Mouse (Mus musculus): ENCODE results near the gene Sec24c. TPM values are rescaled to one million over a fixed set of nuclear protein-coding genes. Genes with fewer than 3 reads are reported as not detected.
"Not testable (repeated sequence)": the region's sequence is repeated elsewhere in the genome, so short reads cannot be mapped to it uniquely, and the experiment has no call there.

Gene Sec24c
- 89.5 and 101 TPM in 2 replicates for polyA plus RNA-seq (2015; fragmentation: Nextera tagmentation; extraction: Ambion mirVana)

GRCm38 (mm10) chr14:20674064-20674833 is at the start of gene Sec24c:
Sec24c (plus strand) TSS chr14:20674308.
- Histone ChIP-seq H3K9ac (peak within 1 kb of the TSS; percentile 73), H3K36me3 (peaks cover 29% of the 10 kb centered on the region), H3K4me3 (peak within 1 kb of the TSS; percentile 77), H3K27me3 (0 out of 2 replicates have a peak, but pooled peaks cover 6% of the 10 kb centered on the region), H3K4me1 (replicated peaks) (peaks cover 23% of the 10 kb centered on the region), H3K4me2 (peak within 1 kb of the TSS; percentile 80), H3K9me3 (no peaks in the 10 kb centered on the region), H3K27ac (replicated peaks) (peak within 1 kb of the TSS; percentile 88)
- ATAC-seq (ENCODE audit: low FRiP score, low read depth), result peak; percentile 98
- WGBS, result under 1% methylated on average over 43 of the region's 43 CpGs

GRCm38 (mm10) chr14:20626447-20626846 is 47.7 kb upstream of the Sec24c start:
- H3K4me2 ChIP-seq, result no peak overlapping the region
- no peak overlapping the region for H3K27ac ChIP-seq (replicated peaks)
- no peak for ATAC-seq (ENCODE audit: low FRiP score, low read depth)
- no peak overlapping the region for H3K4me3 ChIP-seq
- H3K4me1 ChIP-seq (replicated peaks), result no peaks in the 10 kb centered on the region
- no peaks in the 10 kb centered on the region for H3K9me3 ChIP-seq
- WGBS, result 87% methylated on average over 2 of the region's 2 CpGs
- no peak overlapping the region for H3K9ac ChIP-seq
- H3K36me3 ChIP-seq, result no peaks in the 10 kb centered on the region
- H3K27me3 ChIP-seq, result no peaks in the 10 kb centered on the region

- no peak for ATAC-seq (ENCODE audit: low FRiP score, low read depth)
- Histone ChIP-seq H3K36me3 (no peaks in the 10 kb centered on the region), H3K9ac (no peak overlapping the region), H3K27ac (replicated peaks) (no peak overlapping the region), H3K4me1 (replicated peaks) (no peaks in the 10 kb centered on the region), H3K9me3 (no peaks in the 10 kb centered on the region), H3K4me2 (no peak overlapping the region), H3K4me3 (no peak overlapping the region), H3K27me3 (no peaks in the 10 kb centered on the region)
- WGBS, result 80% methylated on average over 3 of the region's 3 CpGs
Measured at GRCm38 (mm10) chr14:20626971-20627370, 47.1 kb upstream of the Sec24c start.

- no peaks in the 10 kb centered on the region for H3K36me3 ChIP-seq
- ATAC-seq (ENCODE audit: low FRiP score, low read depth), result no peak
- H3K4me2 ChIP-seq, result no peak overlapping the region
- H3K4me3 ChIP-seq, result no peak overlapping the region
- no peaks in the 10 kb centered on the region for H3K27me3 ChIP-seq
- no peaks in the 10 kb centered on the region for H3K4me1 ChIP-seq (replicated peaks)
- no peak overlapping the region for H3K9ac ChIP-seq
- WGBS, result 67% methylated on average over 4 of the region's 4 CpGs
- no peak overlapping the region for H3K27ac ChIP-seq (replicated peaks)
- H3K9me3 ChIP-seq, result no peaks in the 10 kb centered on the region
Measured at GRCm38 (mm10) chr14:20631253-20631652, 42.9 kb upstream of the Sec24c start.

GRCm38 (mm10) chr14:20635546-20635945 is 38.6 kb upstream of the Sec24c start:
- WGBS, result 95% methylated on average over 2 of the region's 2 CpGs
- no peak overlapping the region for H3K4me2 ChIP-seq
- H3K27me3 ChIP-seq, result no peaks in the 10 kb centered on the region
- no peak for ATAC-seq (ENCODE audit: low FRiP score, low read depth)
- no peak overlapping the region for H3K9ac ChIP-seq
- peaks cover 15% of the 10 kb centered on the region; the same call in 1 of the 2 replicates for H3K4me1 ChIP-seq (replicated peaks)
- H3K36me3 ChIP-seq, result no peaks in the 10 kb centered on the region
- no peaks in the 10 kb centered on the region for H3K9me3 ChIP-seq
- H3K4me3 ChIP-seq, result no peak overlapping the region
- no peak overlapping the region for H3K27ac ChIP-seq (replicated peaks)

- WGBS, result 94% methylated on average over 3 of the region's 3 CpGs
- H3K4me1 ChIP-seq (replicated peaks), result peaks cover 22% of the 10 kb centered on the region
- H3K4me3 ChIP-seq; H3K4me2 ChIP-seq; ATAC-seq (ENCODE audit: low FRiP score, low read depth); H3K9me3 ChIP-seq; H3K27me3 ChIP-seq; H3K27ac ChIP-seq (replicated peaks); H3K9ac ChIP-seq; H3K36me3 ChIP-seq: not testable (repeated sequence)
Measured at GRCm38 (mm10) chr14:20636968-20637367, 37.1 kb upstream of the Sec24c start.

GRCm38 (mm10) chr14:20637818-20638574 is 36.1 kb upstream of the Sec24c start:
- Histone ChIP-seq H3K4me2 (no peak overlapping the region), H3K27ac (replicated peaks) (no peak overlapping the region), H3K4me3 (no peak overlapping the region), H3K36me3 (no peaks in the 10 kb centered on the region), H3K27me3 (no peaks in the 10 kb centered on the region), H3K4me1 (replicated peaks) (peaks cover 24% of the 10 kb centered on the region), H3K9me3 (no peaks in the 10 kb centered on the region), H3K9ac (no peak overlapping the region)
- WGBS, result 91% methylated on average over 2 of the region's 2 CpGs
- no peak for ATAC-seq (ENCODE audit: low FRiP score, low read depth)

- no peak overlapping the region for H3K27ac ChIP-seq (replicated peaks)
- no peak for ATAC-seq (ENCODE audit: low FRiP score, low read depth)
- WGBS, result 94% methylated on average over 6 of the region's 6 CpGs
- H3K4me1 ChIP-seq (replicated peaks), result peaks cover 24% of the 10 kb centered on the region
- no peaks in the 10 kb centered on the region for H3K36me3 ChIP-seq
- H3K27me3 ChIP-seq, result no peaks in the 10 kb centered on the region
- no peak overlapping the region for H3K9ac ChIP-seq
- no peak overlapping the region for H3K4me3 ChIP-seq
- H3K4me2 ChIP-seq, result no peak overlapping the region
- no peaks in the 10 kb centered on the region for H3K9me3 ChIP-seq
Measured at GRCm38 (mm10) chr14:20638702-20639101, 35.4 kb upstream of the Sec24c start.

- Histone ChIP-seq H3K9ac (peak overlapping the region; percentile 82), H3K4me1 (replicated peaks) (peaks cover 24% of the 10 kb centered on the region), H3K4me3 (peak overlapping the region; percentile 98), H3K4me2 (peak overlapping the region; percentile 90), H3K36me3 (no peaks in the 10 kb centered on the region), H3K27ac (replicated peaks) (peak overlapping the region; percentile 94), H3K27me3 (no peaks in the 10 kb centered on the region), H3K9me3 (no peaks in the 10 kb centered on the region)
- peak; percentile 64 for ATAC-seq (ENCODE audit: low FRiP score, low read depth)
- WGBS, result under 1% methylated on average over 16 of the region's 16 CpGs
Measured at GRCm38 (mm10) chr14:20639918-20640619, 34.0 kb upstream of the Sec24c start.

- peak; percentile 97 for ATAC-seq (ENCODE audit: low FRiP score, low read depth)
- Histone ChIP-seq H3K9me3 (no peaks in the 10 kb centered on the region), H3K36me3 (no peaks in the 10 kb centered on the region), H3K27ac (replicated peaks) (peak within 1 kb of the TSS; percentile 94), H3K27me3 (no peaks in the 10 kb centered on the region), H3K4me2 (peak within 1 kb of the TSS; percentile 90), H3K4me3 (peak within 1 kb of the TSS; percentile 98), H3K4me1 (replicated peaks) (peaks cover 24% of the 10 kb centered on the region), H3K9ac (peak within 1 kb of the TSS; percentile 82)
- WGBS, result under 1% methylated on average over 73 of the region's 73 CpGs
Measured at GRCm38 (mm10) chr14:20640644-20641437, 33.3 kb upstream of the Sec24c start, which contains the start of gene Usp54. Usp54 (minus strand) TSS chr14:20641063.

- peak overlapping the region; percentile 98 for H3K4me3 ChIP-seq
- no peaks in the 10 kb centered on the region for H3K9me3 ChIP-seq
- no peak for ATAC-seq (ENCODE audit: low FRiP score, low read depth)
- H3K27ac ChIP-seq (replicated peaks), result peak overlapping the region; percentile 94
- H3K4me2 ChIP-seq, result peak overlapping the region; percentile 90
- no peaks in the 10 kb centered on the region for H3K36me3 ChIP-seq
- peak overlapping the region; percentile 82 for H3K9ac ChIP-seq
- 16% methylated on average over 10 of the region's 10 CpGs for WGBS
- no peaks in the 10 kb centered on the region for H3K27me3 ChIP-seq
- H3K4me1 ChIP-seq (replicated peaks), result peaks cover 24% of the 10 kb centered on the region
Measured at GRCm38 (mm10) chr14:20641438-20641875, 32.7 kb upstream of the Sec24c start.

All from hindbrain, embryonic 15.5 days (tissue).